Mouse (Mus musculus) lung, postnatal 0 days (tissue): ENCODE measurements around the gene Prdm11. TPM values are rescaled to one million over a fixed set of nuclear protein-coding genes. Genes with fewer than 3 reads are reported as not detected.

Experiments
- ATAC-seq: fragments of 200-750 bp; cut with Nextera tagmentation; 2 replicates; pipeline ENCODE4 v1.8.0; 2017; ENCODE audit warnings: moderate library complexity
- DNase-seq: peaks from one replicate; pipeline ENCODE4 v3.0.0-alpha.2; 2016; ENCODE audit warnings: low spot score
- H3K27ac ChIP-seq: fragments of 300-500 bp; sonication (generic); 2 replicates; pipeline ENCODE4 v1.5.1; 2014; ENCODE audit warnings: antibody characterized with exemption, mild to moderate bottlenecking, low read length, mixed read lengths
- H3K27me3 ChIP-seq: fragments of 300-500 bp; sonication (generic); replicated peaks from 2 replicates; pipeline ENCODE4 v1.6.1; 2014; ENCODE audit warnings: low read length, mixed read lengths; ENCODE audit not compliant: insufficient read depth
- H3K36me3 ChIP-seq: fragments of 300-500 bp; sonication (generic); 2 replicates; pipeline ENCODE4 v1.6.1; 2014; ENCODE audit warnings: low read length, mixed read lengths; ENCODE audit not compliant: insufficient read depth
- H3K4me1 ChIP-seq: fragments of 300-500 bp; sonication (generic); 2 replicates; pipeline ENCODE4 v1.6.1; 2014; ENCODE audit warnings: antibody characterized with exemption, low read depth, low read length, mixed read lengths; ENCODE audit not compliant: insufficient read depth
- H3K4me2 ChIP-seq: fragments of 300-500 bp; sonication (generic); replicated peaks from 2 replicates; pipeline ENCODE4 v1.6.1; 2014; ENCODE audit warnings: low read depth, mild to moderate bottlenecking, low read length, moderate library complexity, mixed read lengths
- H3K4me3 ChIP-seq: fragments of 300-500 bp; sonication (generic); 2 replicates; pipeline ENCODE4 v1.5.1; 2014; ENCODE audit warnings: low read depth, low read length
- H3K9ac ChIP-seq: fragments of 300-500 bp; sonication (generic); replicated peaks from 2 replicates; pipeline ENCODE4 v1.6.1; 2014; ENCODE audit warnings: low read depth, mild to moderate bottlenecking
- H3K9me3 ChIP-seq: fragments of 300-500 bp; sonication (generic); 2 replicates; pipeline ENCODE4 v1.6.1; 2016; ENCODE audit warnings: low read length, mixed read lengths
- CTCF ChIP-seq: IDR thresholded peaks from 2 replicates; pipeline ENCODE4 v1.5.1; 2016; ENCODE audit warnings: antibody characterized with exemption, mild to moderate bottlenecking
- EP300 ChIP-seq: IDR thresholded peaks from 2 replicates; pipeline ENCODE4 v1.6.1; 2016; ENCODE audit warnings: antibody characterized with exemption, mild to moderate bottlenecking, control low read depth
- WGBS: fragments of 180-500 bp; shearing (Covaris S2); extraction: QIAGEN DNeasy Blood & Tissue Kit; methylation state at CpG from one replicate; pipeline ENCODE4 v1.1.7; 2014; 5-methylcytosine and 5-hydroxymethylcytosine counted together
- polyA plus RNA-seq: library from polyadenylated mRNA; unstranded; fragments of >200 nt; fragmentation: Nextera tagmentation; extraction: Ambion mirVana; gene quantifications from 2 replicates; pipeline ENCODE4 v1.2.1, GENCODE M21; 2015

Gene Prdm11
- polyA plus RNA-seq, 1 experiment from 2014 or later = 3.7 TPM

DNA sequence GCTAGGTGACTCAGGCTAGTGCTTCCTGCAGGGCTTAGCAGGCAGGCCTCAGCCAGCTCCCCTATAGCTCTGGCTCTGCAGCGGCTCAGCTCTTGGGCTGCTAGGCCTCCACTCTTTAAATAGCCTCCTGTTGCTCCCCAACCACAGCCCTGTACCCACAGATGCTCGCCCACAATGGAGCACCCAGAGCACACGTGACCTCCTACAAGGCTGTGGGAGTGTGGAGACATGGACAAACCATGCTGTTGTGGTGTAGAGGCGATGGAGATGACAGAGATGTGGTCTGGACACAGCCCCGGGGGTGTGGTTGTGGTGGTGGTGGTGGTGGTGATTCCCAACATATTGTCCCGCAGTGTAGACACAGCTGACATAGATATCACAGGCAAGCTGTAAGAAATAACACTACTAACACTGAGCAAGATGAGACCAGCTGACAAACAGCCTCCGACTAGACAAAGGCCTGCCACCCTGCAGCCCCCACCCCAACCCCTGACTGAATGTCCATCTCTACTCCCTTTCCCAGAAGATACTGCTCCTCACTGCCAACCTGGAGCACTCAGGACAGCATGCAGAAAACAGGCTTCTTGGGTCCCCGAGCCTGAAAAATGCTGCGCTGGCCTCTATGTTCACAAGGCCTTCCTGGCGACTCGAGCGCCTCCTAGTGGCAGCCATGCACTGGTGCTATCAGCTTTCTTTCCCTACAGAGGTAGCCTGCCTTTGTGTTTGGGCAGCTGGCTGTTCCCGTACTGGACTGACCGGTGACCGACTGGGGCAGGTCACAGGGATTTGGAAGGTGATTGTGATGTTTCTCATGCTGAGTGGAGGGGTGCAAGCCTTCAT is 30.0 kb upstream of the Prdm11 start:
- Histone ChIP-seq H3K4me3 (no peak overlapping the region), H3K4me2 (no peak overlapping the region), H3K36me3 (no peaks in the 10 kb centered on the region), H3K9ac (no peak overlapping the region), H3K27me3 (no peaks in the 10 kb centered on the region), H3K27ac (no peak overlapping the region), H3K9me3 (no peaks in the 10 kb centered on the region), H3K4me1 (no peaks in the 10 kb centered on the region; the same call in 1 of the 2 replicates)
- WGBS = 43% methylated on average over 15 of the region's 15 CpGs
- TF ChIP-seq EP300 = no peak
- TF ChIP-seq CTCF = peak; percentile 96
- ATAC-seq (peak; percentile 67), DNase-seq (peak; percentile 82)

DNA sequence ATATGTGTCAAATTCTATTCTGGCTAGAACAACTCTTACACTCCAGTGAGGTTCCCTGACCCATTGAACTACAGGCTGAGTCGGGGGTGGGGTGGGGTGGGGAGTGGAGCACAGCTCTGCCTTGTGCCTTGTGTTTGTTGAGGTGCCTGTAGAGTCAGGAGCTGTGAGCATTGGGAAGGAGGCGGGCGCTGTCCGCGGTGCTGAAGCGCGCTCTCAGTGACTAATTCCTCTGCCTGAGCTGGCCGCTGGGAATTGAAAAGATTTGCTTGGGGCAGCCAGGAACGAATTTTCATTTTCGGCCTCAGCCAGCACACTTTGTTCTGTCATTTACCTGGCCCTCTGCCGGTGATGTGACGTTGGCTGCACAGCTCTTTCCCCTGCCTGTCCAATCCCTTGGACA is 25.7 kb upstream of the Prdm11 start:
- Histone ChIP-seq H3K4me3 (no peak overlapping the region), H3K4me2 (no peak overlapping the region), H3K9me3 (no peaks in the 10 kb centered on the region), H3K4me1 (no peaks in the 10 kb centered on the region), H3K36me3 (no peaks in the 10 kb centered on the region), H3K9ac (no peak overlapping the region), H3K27me3 (no peaks in the 10 kb centered on the region), H3K27ac (no peak overlapping the region)
- ATAC-seq (no peak; the same call in 1 of the 2 replicates), DNase-seq (peak; percentile 83)
- under 1% methylated on average over 12 of the region's 12 CpGs for WGBS
- TF ChIP-seq CTCF (no peak), EP300 (no peak)

DNA sequence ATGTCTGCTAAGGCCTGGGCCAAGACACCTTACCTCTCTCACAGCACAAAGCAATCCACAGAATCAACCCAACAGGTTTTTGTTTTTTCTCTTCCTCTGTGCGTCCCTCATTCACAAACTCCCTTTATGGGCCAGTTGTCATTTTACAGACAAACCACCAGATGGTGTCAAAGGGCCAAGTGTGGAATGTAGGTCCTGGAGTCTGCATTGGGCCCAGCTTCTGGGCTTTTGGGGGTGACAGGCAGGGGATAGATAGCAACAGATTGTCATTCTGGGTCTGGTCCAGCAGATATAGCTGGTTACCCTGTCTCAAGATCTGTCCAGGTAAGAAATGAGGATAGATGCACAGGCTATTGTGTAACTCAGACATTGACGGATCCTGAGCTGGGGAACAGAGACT is 23.0 kb upstream of the Prdm11 start:
- 26% methylated on average over 2 of the region's 2 CpGs for WGBS
- no peak for ATAC-seq
- Histone ChIP-seq H3K27ac (no peak overlapping the region), H3K36me3 (no peaks in the 10 kb centered on the region), H3K9me3 (no peaks in the 10 kb centered on the region), H3K4me1 (no peaks in the 10 kb centered on the region), H3K27me3 (no peaks in the 10 kb centered on the region), H3K4me2 (no peak overlapping the region), H3K4me3 (no peak overlapping the region), H3K9ac (no peak overlapping the region)
- TF ChIP-seq CTCF (peak; percentile 90), EP300 (no peak)
- DNase-seq = peak; percentile 72

DNA sequence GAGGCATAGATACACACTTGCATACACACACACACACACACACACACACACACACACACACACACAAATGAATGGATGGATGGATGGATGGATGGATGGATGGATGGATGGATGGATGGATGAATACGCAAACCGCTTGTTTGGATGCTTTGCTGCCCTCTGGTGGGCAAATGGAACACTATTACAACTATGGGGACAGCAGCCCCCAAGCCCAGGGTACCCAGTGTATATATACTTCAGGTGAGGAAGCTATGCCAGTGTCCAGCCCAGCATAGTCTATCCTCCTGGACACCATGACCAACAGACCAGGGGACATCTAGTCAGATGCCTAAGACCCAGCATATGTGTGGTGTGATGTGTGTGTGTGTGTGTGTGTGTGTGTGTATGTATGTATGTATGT is 17.4 kb upstream of the Prdm11 start:
- Histone ChIP-seq H3K27ac (no peak overlapping the region), H3K36me3 (no peaks in the 10 kb centered on the region), H3K4me2 (no peak overlapping the region), H3K27me3 (no peaks in the 10 kb centered on the region), H3K9ac (no peak overlapping the region), H3K4me1 (no peaks in the 10 kb centered on the region), H3K9me3 (no peaks in the 10 kb centered on the region), H3K4me3 (no peak overlapping the region)
- ATAC-seq (no peak), DNase-seq (peak; percentile 60)
- TF ChIP-seq EP300 (no peak), CTCF (peak; percentile 91)
- 18% methylated on average over 2 of the region's 2 CpGs for WGBS

DNA sequence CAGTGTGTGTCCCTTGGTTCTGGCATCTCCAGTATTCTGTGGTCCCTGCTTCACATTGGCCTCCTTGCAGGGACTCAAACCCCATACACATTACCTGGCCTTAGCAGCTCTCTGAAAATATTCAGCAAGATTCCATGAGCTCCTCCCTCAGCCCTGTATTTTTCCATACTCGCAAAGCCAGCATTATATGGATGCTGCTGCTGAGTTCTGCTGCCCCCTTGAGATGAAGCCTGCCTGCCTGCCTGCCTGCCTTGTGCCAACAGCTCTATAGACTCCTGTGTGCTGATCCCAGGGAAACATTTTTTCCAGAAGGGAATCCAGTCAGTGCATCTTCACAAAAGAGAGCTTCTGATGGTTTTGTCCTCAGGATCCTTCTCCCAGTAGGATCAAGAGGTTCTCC is 5.9 kb upstream of the Prdm11 start:
- Histone ChIP-seq H3K27ac (no peak overlapping the region), H3K9ac (no peak overlapping the region), H3K27me3 (no peaks in the 10 kb centered on the region), H3K4me2 (no peak overlapping the region), H3K36me3 (no peaks in the 10 kb centered on the region), H3K4me3 (no peak overlapping the region), H3K4me1 (peaks cover 2% of the 10 kb centered on the region; the same call in 1 of the 2 replicates), H3K9me3 (no peaks in the 10 kb centered on the region)
- DNase-seq (peak; percentile 45), ATAC-seq (peak; percentile 52; the same call in 1 of the 2 replicates)
- TF ChIP-seq CTCF (peak; percentile 68), EP300 (no peak)
- WGBS = 11% methylated on average over 1 of the region's 1 CpGs

DNA sequence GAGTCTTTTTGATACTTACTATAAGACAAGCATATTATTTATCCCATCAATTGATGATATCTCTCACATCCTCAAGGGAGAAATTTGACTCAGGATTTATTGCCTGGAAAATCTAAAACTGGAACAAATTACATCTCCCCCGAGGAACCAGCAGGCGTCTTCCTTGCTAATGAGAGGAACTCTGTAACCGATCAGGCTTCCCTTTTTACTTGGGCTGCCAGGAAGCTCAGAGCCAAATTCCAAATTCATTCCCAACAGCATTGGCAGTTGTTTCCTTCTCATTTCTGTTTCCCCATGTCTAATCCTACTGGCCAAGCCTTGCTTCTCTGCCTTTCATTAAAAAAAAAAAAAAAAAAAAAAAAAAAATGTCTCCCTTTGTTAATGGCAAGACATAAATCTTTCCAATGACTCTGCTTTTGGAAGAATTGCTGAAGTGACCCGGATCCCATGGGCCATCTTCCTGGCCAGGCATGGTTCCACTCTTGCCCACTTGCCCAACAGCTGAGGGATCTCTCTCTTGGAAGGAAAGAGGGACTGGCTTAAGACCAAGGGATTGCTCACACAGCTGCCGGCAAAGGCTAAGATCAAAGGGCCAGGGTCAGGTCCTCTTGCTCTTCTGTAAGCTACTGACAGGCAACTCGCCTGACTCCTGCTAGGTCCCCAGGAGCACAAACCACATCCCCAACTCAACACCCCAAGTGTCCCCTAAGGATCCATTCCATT is 2.8 kb upstream of the Prdm11 start:
- no peak overlapping the region for H3K4me2 ChIP-seq
- H3K4me1 ChIP-seq = peaks cover 18% of the 10 kb centered on the region; the same call in 1 of the 2 replicates
- WGBS = 34% methylated on average over 6 of the region's 6 CpGs
- H3K27me3 ChIP-seq = no peaks in the 10 kb centered on the region
- H3K4me3 ChIP-seq = no peak overlapping the region
- DNase-seq (peak; percentile 72), ATAC-seq (no peak)
- H3K9ac ChIP-seq = no peak overlapping the region
- H3K9me3 ChIP-seq = no peaks in the 10 kb centered on the region
- H3K27ac ChIP-seq = no peak overlapping the region
- TF ChIP-seq CTCF (0 out of 2 replicates have a peak, but pooled peaks have one; percentile 13), EP300 (no peak)
- no peaks in the 10 kb centered on the region for H3K36me3 ChIP-seq
